Mouse (Mus musculus): ENCODE results near the gene Ltb4r1. TPM values are rescaled to one million over a fixed set of nuclear protein-coding genes. Genes with fewer than 3 reads are reported as not detected.

Ltb4r1 gene
- total RNA-seq, 2 experiments from 2014 or later, result 0.24 to 0.40 TPM

DNA sequence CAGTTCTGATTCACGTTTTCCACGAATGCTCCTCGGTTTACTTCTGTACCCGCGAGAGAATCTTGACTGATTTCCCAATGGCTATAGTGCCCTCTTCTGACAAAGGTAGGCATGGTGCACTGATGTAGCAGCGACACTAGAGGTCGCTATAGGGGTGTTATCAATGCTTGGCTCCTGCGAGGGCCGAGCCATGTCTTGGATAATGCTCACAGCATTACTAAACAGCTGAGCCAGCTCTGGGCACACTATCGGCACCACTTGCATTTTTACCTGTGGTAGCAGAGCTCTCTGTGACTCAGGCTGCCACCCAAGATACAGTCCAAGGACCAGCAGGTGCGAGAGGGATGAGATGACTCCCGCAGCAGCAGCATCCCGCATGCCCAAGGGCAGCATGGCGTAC lies 15.5 kb downstream of the Ltb4r1 start:
- peak; percentile 65 to 74 for DNase-seq (ENCODE audit: low spot score in 2 of 2)

DNA sequence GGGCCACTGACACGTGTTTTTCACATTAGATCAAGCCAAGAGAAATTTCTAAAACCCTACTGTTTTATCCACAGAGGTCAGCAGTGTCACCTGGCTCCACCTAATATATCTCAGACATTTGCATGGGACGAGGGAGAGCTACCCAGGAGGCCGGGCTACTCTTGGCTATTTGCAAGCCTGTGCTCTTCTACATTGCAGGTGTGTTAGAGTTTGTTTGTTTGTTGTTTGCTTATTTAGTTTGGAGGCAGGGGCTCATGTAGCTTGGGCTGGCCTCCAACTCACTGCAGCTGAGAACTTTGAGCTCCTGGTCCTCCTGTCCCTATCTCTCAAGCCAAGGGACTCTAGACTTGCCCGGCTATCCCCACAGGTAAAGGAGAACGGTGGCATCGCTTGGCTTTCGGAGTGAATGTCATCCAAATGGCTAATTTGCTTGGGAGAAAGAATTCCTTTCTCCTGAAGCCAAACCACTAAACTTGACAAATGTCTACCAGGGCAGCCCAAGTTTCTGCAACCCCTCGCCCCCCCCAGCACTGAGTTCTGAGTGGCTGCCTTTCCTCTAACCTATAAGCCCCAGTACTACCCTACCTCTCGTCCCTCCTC lies 16.7 kb downstream of the Ltb4r1 start:
- intact Hi-C loops (cut with DNase I), result loop anchor here (5.0 kb wide), 2 partner anchors 85 to 135 kb away; no protein-coding TSS in a partner anchor

More for the DNA sequence above, 15.5 kb downstream of the Ltb4r1 start:
- intact Hi-C loops (cut with DNase I), result loop anchor here (5.0 kb wide), 2 partner anchors 86 to 136 kb away; no protein-coding TSS in a partner anchor

DNA sequence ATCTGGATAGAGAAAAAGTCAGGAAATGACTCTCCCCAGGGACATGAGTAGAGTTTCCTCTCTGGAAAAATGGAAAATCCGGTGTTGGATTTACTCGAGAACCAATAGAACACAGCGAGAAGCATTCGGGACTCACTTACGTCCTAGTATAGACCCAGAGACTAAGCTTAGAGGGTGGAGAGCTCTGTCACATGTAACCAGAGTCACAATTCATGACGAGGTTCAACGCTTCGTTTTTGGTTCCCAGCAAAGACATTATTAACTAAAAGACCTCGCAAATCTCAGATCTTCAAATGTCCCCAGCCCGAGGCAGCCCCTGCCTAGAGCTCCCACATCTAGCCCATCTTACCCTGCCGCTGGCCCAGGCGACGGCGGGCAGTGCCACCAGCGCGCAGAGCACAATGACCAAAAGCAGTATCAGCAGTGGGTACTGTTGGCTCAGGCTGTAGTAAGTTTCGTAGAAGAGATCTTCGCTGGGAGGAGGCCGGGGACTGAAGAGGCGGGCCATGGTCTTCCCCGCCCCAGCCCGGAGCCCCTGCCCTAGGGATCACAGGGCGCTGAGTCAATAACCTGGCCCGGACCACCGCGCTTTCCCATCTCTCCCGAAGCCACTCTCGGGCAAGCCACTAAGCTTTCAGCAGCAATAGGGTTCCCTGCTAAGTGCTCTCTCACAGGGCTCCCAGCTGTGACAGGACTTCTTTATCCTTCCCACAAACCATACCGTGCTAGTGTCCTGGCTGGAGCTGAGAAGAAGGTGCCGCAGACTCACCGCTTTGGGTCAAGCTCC lies 17.6 kb downstream of the Ltb4r1 start:
- intact Hi-C loops (cut with DNase I), result loop anchor here (5.0 kb wide), 2 partner anchors 84 to 134 kb away; no protein-coding TSS in a partner anchor
- peak in 1 of 2 experiments; percentile 2 for DNase-seq (ENCODE audit: low spot score in 2 of 2)

More for the DNA sequence above, 16.7 kb downstream of the Ltb4r1 start:
- peak in 1 of 2 experiments; percentile 1 for DNase-seq (ENCODE audit: low spot score in 2 of 2)

DNA sequence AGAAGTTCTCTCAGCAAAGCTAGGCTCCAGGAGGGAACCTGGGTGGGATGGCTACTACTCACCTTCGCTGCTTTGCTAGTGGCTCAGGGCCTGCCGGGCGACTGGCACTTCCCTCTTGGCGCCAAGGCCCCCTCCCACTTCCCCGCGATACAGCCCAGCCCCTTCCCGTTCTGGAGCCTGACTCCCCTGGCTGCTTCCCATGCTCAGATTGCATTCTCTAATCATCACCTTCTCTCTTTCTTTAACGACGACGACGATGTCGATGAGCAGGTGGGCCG lies 18.1 kb downstream of the Ltb4r1 start, which contains the start of gene Adcy4:
TSS of gene Adcy4 (minus strand) at position 138 of the 278 bp plus-strand sequence.
- no peak for DNase-seq (ENCODE audit: low spot score in 2 of 2)
- intact Hi-C loops (cut with DNase I), result loop anchor here (5.0 kb wide), 2 partner anchors 83 to 133 kb away; no protein-coding TSS in a partner anchor

GRCm38 (mm10) chr14:55785195-55785594 lies 19.4 kb downstream of the Ltb4r1 start:
- intact Hi-C loops (cut with DNase I), result no loop called here
- DNase-seq (ENCODE audit: low spot score in 2 of 2), result no peak

- no peak for DNase-seq (ENCODE audit: low spot score in 2 of 2)
- intact Hi-C loops (cut with DNase I), result no loop called here
Observed at GRCm38 (mm10) chr14:55787731-55788130, 22.0 kb downstream of the Ltb4r1 start.

DNA sequence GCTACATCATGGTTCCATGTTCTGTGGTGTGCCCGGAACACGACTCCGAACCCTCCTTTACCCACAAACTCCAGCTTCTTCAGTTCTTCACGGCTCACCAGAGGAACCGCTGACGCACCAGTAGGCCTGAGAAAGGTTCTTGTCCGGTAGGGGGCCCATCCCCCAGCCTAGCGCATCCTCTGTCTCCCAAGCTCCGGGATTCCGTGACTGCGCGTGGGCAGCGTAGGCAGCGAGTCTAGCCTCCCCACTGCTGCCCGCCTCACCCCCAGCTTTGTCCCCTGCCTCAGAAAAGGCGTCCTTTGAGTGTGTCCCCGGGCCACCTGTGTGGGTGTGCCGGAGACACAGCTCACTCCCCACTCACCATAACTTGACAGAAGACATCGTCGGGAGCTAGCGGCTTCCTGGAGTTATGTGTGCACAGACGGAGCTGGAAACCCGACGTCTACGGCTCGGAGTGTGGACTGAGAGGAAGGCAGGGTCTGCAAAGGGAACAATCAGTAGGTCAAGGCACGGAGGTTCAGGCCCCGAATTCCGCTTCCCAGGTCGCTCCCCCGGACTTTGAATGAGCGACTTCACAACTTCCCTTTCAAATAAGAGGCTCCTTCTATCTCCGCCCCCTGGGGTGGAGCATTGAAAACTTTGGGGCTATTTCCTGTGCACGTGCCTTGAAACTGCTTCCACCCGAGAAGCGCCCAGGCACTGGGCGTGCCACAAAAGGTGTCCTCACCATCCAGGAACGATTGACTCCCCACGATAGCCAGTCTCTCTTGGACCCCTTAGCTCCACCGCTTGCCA lies 22.7 kb downstream of the Ltb4r1 start, which contains the start of gene Ripk3:
TSS of gene Ripk3 (minus strand) at position 610 of the 795 bp plus-strand sequence.
- no peak for DNase-seq (ENCODE audit: low spot score in 2 of 2)
- intact Hi-C loops (cut with DNase I), result no loop called here

DNA sequence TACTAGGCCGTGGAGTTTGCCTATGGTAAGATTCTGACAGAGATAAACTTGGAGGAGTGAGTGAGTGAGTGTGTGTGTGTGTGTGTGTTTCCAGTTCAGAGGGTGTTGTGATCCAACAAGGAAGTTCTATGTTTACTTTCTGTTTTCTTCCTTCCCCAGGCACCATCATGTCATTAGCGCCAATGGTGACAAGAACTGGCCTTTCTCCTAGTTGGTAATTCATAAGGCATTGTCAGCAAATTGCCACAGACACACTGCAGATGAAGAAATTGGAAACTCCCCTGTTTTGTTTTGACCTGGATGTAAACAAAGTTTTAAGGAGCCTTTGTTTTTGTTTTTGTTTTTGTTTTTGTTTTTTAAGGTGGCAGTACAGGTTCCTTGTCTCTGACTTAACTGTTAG lies 27.7 kb downstream of the Ltb4r1 start:
- intact Hi-C loops (cut with DNase I), result no loop called here

GRCm38 (mm10) chr14:55793946-55794345 lies 28.2 kb downstream of the Ltb4r1 start:
- intact Hi-C loops (cut with DNase I), result no loop called here
- no peak for DNase-seq (ENCODE audit: low spot score in 2 of 2)

More for the DNA sequence above, 27.7 kb downstream of the Ltb4r1 start:
- DNase-seq (ENCODE audit: low spot score in 2 of 2), result no peak

GRCm38 (mm10) chr14:55795380-55796163 lies 29.8 kb downstream of the Ltb4r1 start:
- DNase-seq (ENCODE audit: low spot score in 2 of 2), result no peak
- intact Hi-C loops (cut with DNase I), result no loop called here

- intact Hi-C loops (cut with DNase I), result no loop called here
- peak; percentile 64 to 76 for DNase-seq (ENCODE audit: low spot score in 2 of 2)
Observed at GRCm38 (mm10) chr14:55814885-55815284, 49.1 kb downstream of the Ltb4r1 start.

GRCm38 (mm10) chr14:55815310-55815751 lies 49.6 kb downstream of the Ltb4r1 start:
- peak in 1 of 2 experiments; percentile 47 for DNase-seq (ENCODE audit: low spot score in 2 of 2)
- intact Hi-C loops (cut with DNase I), result no loop called here

Other genes with a start within 250 kb of the Ltb4r1 start
- under 1 TPM; 0.33 to 0.61 TPM for gene Nrl, start 241.0 kb upstream of the Ltb4r1 start, total RNA-seq (2021)
- 10 to 100 TPM; 18.6 to 19.5 TPM for gene Pck2, start 225.7 kb upstream of the Ltb4r1 start, total RNA-seq (2021)
- 10 to 100 TPM; 75.3 to 78.4 TPM for gene Dcaf11, start 206.0 kb upstream of the Ltb4r1 start, total RNA-seq (2021)
- not detected for gene A730061H03Rik, start 205.6 kb upstream of the Ltb4r1 start, total RNA-seq (2021)
- not detected for gene Fitm1, start 190.3 kb upstream of the Ltb4r1 start, total RNA-seq (2021)
- gene Psme1, start 187.8 kb upstream of the Ltb4r1 start, total RNA-seq (2021), result 10 to 100 TPM; 44.9 to 56.5 TPM
- gene Emc9, start 180.7 kb upstream of the Ltb4r1 start, total RNA-seq (2021), result 10 to 100 TPM; 38.7 to 45.5 TPM
- 10 to 100 TPM; 48.1 to 49.0 TPM for gene Psme2, start 174.8 kb upstream of the Ltb4r1 start, total RNA-seq (2021)
- gene Rnf31, start 174.3 kb upstream of the Ltb4r1 start, total RNA-seq (2021), result 10 to 100 TPM; 26.0 to 29.5 TPM
- 1 to 10 TPM; 8.0 to 8.4 TPM for gene Irf9, start 162.4 kb upstream of the Ltb4r1 start, total RNA-seq (2021)
- 1 to 10 TPM; 2.1 to 3.4 TPM for gene Rec8, start 147.9 kb upstream of the Ltb4r1 start, total RNA-seq (2021)
- 100 to 1,000 TPM; 123 to 171 TPM for gene Ipo4, start 130.0 kb upstream of the Ltb4r1 start, total RNA-seq (2021)
- 1 to 10 TPM; 4.8 to 8.1 TPM for gene Gm49378, start 128.1 kb upstream of the Ltb4r1 start, total RNA-seq (2021)
- 10 to 100 TPM; 42.1 to 42.2 TPM for gene Tm9sf1, start 122.2 kb upstream of the Ltb4r1 start, total RNA-seq (2021)
- under 1 TPM; 0.74 to 0.92 TPM for gene Tssk4, start 115.8 kb upstream of the Ltb4r1 start, total RNA-seq (2021)
- 10 to 100 TPM; 37.8 to 42.6 TPM for gene Mdp1, start 105.5 kb upstream of the Ltb4r1 start, total RNA-seq (2021)
- gene Gmpr2, start 94.0 kb upstream of the Ltb4r1 start, total RNA-seq (2021), result 10 to 100 TPM; 22.7 to 24.6 TPM
- gene Nedd8, start 93.8 kb upstream of the Ltb4r1 start, total RNA-seq (2021), result 100 to 1,000 TPM; 305 to 339 TPM
- gene Tinf2, start 84.1 kb upstream of the Ltb4r1 start, total RNA-seq (2021), result 10 to 100 TPM; 14.8 to 16.0 TPM
- under 1 TPM in 1 of 2 experiments, not detected in 1; 0.25 TPM for gene Tgm1, start 52.0 kb upstream of the Ltb4r1 start, total RNA-seq (2021)
- gene Rabggta, start 43.7 kb upstream of the Ltb4r1 start, total RNA-seq (2021), result 10 to 100 TPM; 44.2 to 45.4 TPM
- 100 to 1,000 TPM in 1 of 2 experiments, 10 to 100 TPM in 1; 99.8 to 104 TPM for gene Dhrs1, start 20.3 kb upstream of the Ltb4r1 start, total RNA-seq (2021)
- 10 to 100 TPM; 13.4 to 13.9 TPM for gene Nop9, start 20.3 kb upstream of the Ltb4r1 start, total RNA-seq (2021)
- under 1 TPM; 0.68 to 0.93 TPM for gene Cideb, start 7.5 kb upstream of the Ltb4r1 start, total RNA-seq (2021)
- gene Ltb4r2, start 4.5 kb upstream of the Ltb4r1 start, total RNA-seq (2021), result under 1 TPM; 0.22 to 0.42 TPM
- 1 to 10 TPM; 5.1 to 6.6 TPM for gene Adcy4, start 18.1 kb downstream of the Ltb4r1 start, total RNA-seq (2021)
- 1 to 10 TPM in 1 of 2 experiments, under 1 TPM in 1; 0.83 to 1.0 TPM for gene Ripk3, start 22.9 kb downstream of the Ltb4r1 start, total RNA-seq (2021)
- gene Nfatc4, start 57.2 kb downstream of the Ltb4r1 start, total RNA-seq (2021), result 1 to 10 TPM; 3.0 to 4.0 TPM
- gene Nynrin, start 88.0 kb downstream of the Ltb4r1 start, total RNA-seq (2021), result 1 to 10 TPM; 8.8 to 9.7 TPM
- gene Cbln3, start 118.4 kb downstream of the Ltb4r1 start, total RNA-seq (2021), result 1 to 10 TPM in 1 of 2 experiments, under 1 TPM in 1; 0.23 to 1.1 TPM
- 10 to 100 TPM; 10.4 to 10.8 TPM for gene Khnyn, start 119.0 kb downstream of the Ltb4r1 start, total RNA-seq (2021)
- gene Sdr39u1, start 134.3 kb downstream of the Ltb4r1 start, total RNA-seq (2021), result 10 to 100 TPM; 85.8 to 94.6 TPM
- gene Cma1, start 178.7 kb downstream of the Ltb4r1 start, total RNA-seq (2021), result not detected
- gene Cma2, start 185.0 kb downstream of the Ltb4r1 start, total RNA-seq (2021), result not detected

Measured in left cerebral cortex, postnatal 14 days (tissue).